Mouse (Mus musculus) midbrain, embryonic 11.5 days (tissue): ENCODE results near the gene Olfr1381. TPM values are rescaled to one million over a fixed set of nuclear protein-coding genes. Genes with fewer than 3 reads are reported as not detected.
"Not testable (repeated sequence)": the region's sequence is repeated elsewhere in the genome, so short reads cannot be mapped to it uniquely, and the experiment has no call there.

Source experiments
- ATAC-seq: fragments of 200-750 bp; cut with Nextera tagmentation; 2 replicates; pipeline ENCODE4 v1.8.0; 2017; ENCODE audit warnings: moderate TSS enrichment, moderate library complexity; ENCODE audit not compliant: low FRiP score
- DNase-seq: peaks from one replicate; pipeline ENCODE4 v3.0.0; 2015; ENCODE audit warnings: low spot score; ENCODE audit errors: missing footprints
- H3K27ac ChIP-seq: fragments of 300-500 bp; sonication (generic); 2 replicates; pipeline ENCODE4 v1.5.1; 2014; ENCODE audit warnings: low read depth, low read length
- H3K27me3 ChIP-seq: fragments of 300-500 bp; sonication (generic); 2 replicates; pipeline ENCODE4 v1.6.1; 2014; ENCODE audit warnings: mild to moderate bottlenecking, low read length, moderate library complexity, mixed read lengths; ENCODE audit not compliant: control insufficient read depth, insufficient read depth
- H3K36me3 ChIP-seq: fragments of 300-500 bp; sonication (generic); 2 replicates; pipeline ENCODE4 v1.6.1; 2014; ENCODE audit warnings: mild to moderate bottlenecking, low read length, moderate library complexity, mixed read lengths; ENCODE audit not compliant: control insufficient read depth, insufficient read depth
- H3K4me1 ChIP-seq: fragments of 300-500 bp; sonication (generic); 2 replicates; pipeline ENCODE4 v1.6.1; 2014; ENCODE audit warnings: low read length; ENCODE audit not compliant: control insufficient read depth, insufficient read depth
- H3K4me2 ChIP-seq: fragments of 300-500 bp; sonication (generic); 2 replicates; pipeline ENCODE4 v1.6.1; 2014; ENCODE audit warnings: mild to moderate bottlenecking, moderate library complexity
- H3K4me3 ChIP-seq: fragments of 300-500 bp; sonication (generic); 2 replicates; pipeline ENCODE4 v1.5.1; 2014; ENCODE audit warnings: low read depth, low read length
- H3K9ac ChIP-seq: fragments of 300-500 bp; sonication (generic); 2 replicates; pipeline ENCODE4 v1.6.1; 2014; ENCODE audit warnings: low read length
- H3K9me3 ChIP-seq: fragments of 300-500 bp; sonication (generic); 2 replicates; pipeline ENCODE4 v1.6.1; 2016; ENCODE audit warnings: low read length; ENCODE audit not compliant: control insufficient read depth
- WGBS: fragments of 180-500 bp; shearing (Covaris S2); extraction: QIAGEN DNeasy Blood & Tissue Kit; methylation state at CpG from one replicate; pipeline ENCODE4 v1.1.7; 2014; 5-methylcytosine and 5-hydroxymethylcytosine counted together
- polyA plus RNA-seq: library from polyadenylated mRNA; unstranded; fragments of >200 nt; fragmentation: Nextera tagmentation; extraction: Ambion mirVana; gene quantifications from 2 replicates; pipeline ENCODE4 v1.2.1, GENCODE M21; 2014

Olfr1381 gene
- polyA plus RNA-seq, result not detected in 2 replicates

- H3K36me3 ChIP-seq, H3K27ac ChIP-seq, H3K9ac ChIP-seq, H3K4me1 ChIP-seq, ATAC-seq, DNase-seq, H3K4me2 ChIP-seq, H3K4me3 ChIP-seq, H3K27me3 ChIP-seq, H3K9me3 ChIP-seq: not testable (repeated sequence)
- WGBS, result 62% methylated on average over 3 of the region's 3 CpGs
These were observed at the start of gene Olfr1381 for GRCm38 (mm10) chr11:49543149-49543548. Gene Olfr1381 (plus strand): TSS chr11:49543449.

DNA sequence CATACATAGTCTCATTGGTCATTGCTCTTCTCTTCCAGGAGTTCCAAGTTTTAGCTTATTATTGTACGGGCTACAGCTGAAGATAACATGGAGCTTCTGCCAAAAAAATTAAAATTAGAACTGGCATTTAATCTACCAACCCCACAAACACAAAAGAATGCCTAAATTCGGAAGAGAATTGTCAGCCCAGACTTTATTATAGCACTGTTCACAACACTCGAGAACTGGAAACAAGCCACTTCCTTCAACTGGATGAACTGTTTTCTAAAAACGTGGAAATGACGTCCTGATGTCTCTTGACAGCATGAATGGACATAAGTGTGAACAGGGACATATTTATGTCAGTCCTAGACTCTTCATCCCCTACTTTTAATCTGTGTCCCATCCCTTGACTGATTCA, 25.2 kb upstream of the Olfr1381 start:
- Histone ChIP-seq H3K27me3 (no peaks in the 10 kb centered on the region), H3K27ac (no peak overlapping the region), H3K9me3 (no peaks in the 10 kb centered on the region), H3K9ac (no peak overlapping the region), H3K36me3 (no peaks in the 10 kb centered on the region), H3K4me3 (no peak overlapping the region), H3K4me1 (no peaks in the 10 kb centered on the region), H3K4me2 (no peak overlapping the region)
- no peak for DNase-seq
- ATAC-seq, result no peak
- WGBS, result 77% methylated on average over 5 of the region's 5 CpGs

DNA sequence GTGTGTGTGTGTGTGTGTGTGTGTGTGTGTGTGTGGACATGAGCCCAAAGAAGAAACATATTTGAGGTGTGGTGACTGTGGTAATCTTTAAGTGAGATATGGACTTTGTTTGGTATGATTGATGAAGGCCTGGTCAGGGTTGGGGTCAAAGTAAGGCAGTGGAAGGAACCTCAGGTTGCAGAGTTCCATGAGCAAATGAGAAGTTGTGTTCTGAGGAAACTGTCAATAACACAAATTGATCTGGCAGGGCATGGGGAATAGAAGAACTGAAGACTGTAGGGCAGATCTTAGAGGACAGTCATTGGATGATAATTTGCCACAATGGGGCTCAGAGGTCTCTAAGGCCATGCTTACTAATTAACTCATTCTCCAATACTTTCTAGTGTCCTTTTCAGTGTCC, 23.9 kb upstream of the Olfr1381 start, which contains the start of gene Olfr1383:
Gene Olfr1383 (plus strand): TSS at position 301 of the 400 bp plus-strand sequence.
- no peaks in the 10 kb centered on the region for H3K36me3 ChIP-seq
- DNase-seq (no peak), ATAC-seq (no peak)
- no peak within 1 kb of the TSS for H3K27ac ChIP-seq
- H3K4me3 ChIP-seq, result no peak within 1 kb of the TSS
- no peaks in the 10 kb centered on the region for H3K9me3 ChIP-seq
- no peaks in the 10 kb centered on the region for H3K27me3 ChIP-seq
- H3K4me1 ChIP-seq, result no peaks in the 10 kb centered on the region
- no peak within 1 kb of the TSS for H3K4me2 ChIP-seq
- no peak within 1 kb of the TSS for H3K9ac ChIP-seq

- Histone ChIP-seq H3K4me3 (no peak within 1 kb of the TSS), H3K9me3 (no peaks in the 10 kb centered on the region), H3K9ac (no peak within 1 kb of the TSS), H3K4me2 (no peak within 1 kb of the TSS), H3K27ac (no peak within 1 kb of the TSS), H3K27me3 (no peaks in the 10 kb centered on the region), H3K4me1 (no peaks in the 10 kb centered on the region), H3K36me3 (no peaks in the 10 kb centered on the region)
- no peak for DNase-seq
- WGBS, result 86% methylated on average over 3 of the region's 3 CpGs
- ATAC-seq, result no peak
These were observed 15.3 kb upstream of the Olfr1381 start, which contains the start of gene Olfr1382 for GRCm38 (mm10) chr11:49527947-49528346. Gene Olfr1382 (plus strand): TSS chr11:49528247.

GRCm38 (mm10) chr11:49532761-49533160, 10.5 kb upstream of the Olfr1381 start:
- H3K9me3 ChIP-seq, result no peaks in the 10 kb centered on the region
- DNase-seq (no peak), ATAC-seq (no peak)
- H3K27me3 ChIP-seq, result no peaks in the 10 kb centered on the region
- H3K27ac ChIP-seq, result no peak overlapping the region
- no peak overlapping the region for H3K9ac ChIP-seq
- H3K36me3 ChIP-seq, result no peaks in the 10 kb centered on the region
- H3K4me2 ChIP-seq, result no peak overlapping the region
- no peak overlapping the region for H3K4me3 ChIP-seq
- H3K4me1 ChIP-seq, result no peaks in the 10 kb centered on the region

- H3K27me3 ChIP-seq, H3K4me3 ChIP-seq, H3K4me1 ChIP-seq, H3K4me2 ChIP-seq, H3K9ac ChIP-seq, DNase-seq, ATAC-seq, H3K27ac ChIP-seq, H3K9me3 ChIP-seq, H3K36me3 ChIP-seq: not testable (repeated sequence)
- 97% methylated on average over 2 of the region's 2 CpGs for WGBS
These were observed 6.6 kb upstream of the Olfr1381 start for GRCm38 (mm10) chr11:49536631-49537030.

DNA sequence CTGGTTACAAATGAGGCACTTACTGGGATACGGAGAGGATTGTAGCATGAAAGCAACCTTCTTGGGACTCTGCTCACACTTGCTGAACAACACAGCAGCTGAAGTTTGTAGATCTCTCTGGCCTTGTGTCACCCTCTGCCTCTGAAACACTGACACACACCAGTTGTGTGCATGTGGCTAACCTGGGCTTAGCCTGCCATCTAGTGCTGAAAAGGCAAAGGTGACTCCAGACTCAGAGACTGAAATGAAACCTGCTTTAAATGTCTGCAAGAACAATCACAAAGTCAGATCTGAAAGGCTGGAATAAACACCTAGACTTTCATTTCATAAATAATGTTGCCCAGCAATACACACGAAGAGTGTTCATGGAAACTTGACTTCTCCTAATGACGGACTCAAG, 10.8 kb downstream of the Olfr1381 start:
- not testable (repeated sequence) for H3K4me2 ChIP-seq, H3K27ac ChIP-seq, ATAC-seq, H3K4me3 ChIP-seq, H3K9me3 ChIP-seq, H3K9ac ChIP-seq, H3K36me3 ChIP-seq, DNase-seq, H3K4me1 ChIP-seq, H3K27me3 ChIP-seq
- WGBS, result 75% methylated on average over 3 of the region's 3 CpGs

- not testable (repeated sequence) for H3K27ac ChIP-seq, DNase-seq, H3K4me3 ChIP-seq, H3K9ac ChIP-seq, ATAC-seq, H3K9me3 ChIP-seq, H3K4me2 ChIP-seq, H3K27me3 ChIP-seq, H3K4me1 ChIP-seq, H3K36me3 ChIP-seq
- 59% methylated on average over 5 of the region's 5 CpGs for WGBS
These were observed 13.3 kb downstream of the Olfr1381 start, which contains the start of gene Olfr1380 for GRCm38 (mm10) chr11:49556578-49556977. Gene Olfr1380 (plus strand): TSS chr11:49556878.

DNA sequence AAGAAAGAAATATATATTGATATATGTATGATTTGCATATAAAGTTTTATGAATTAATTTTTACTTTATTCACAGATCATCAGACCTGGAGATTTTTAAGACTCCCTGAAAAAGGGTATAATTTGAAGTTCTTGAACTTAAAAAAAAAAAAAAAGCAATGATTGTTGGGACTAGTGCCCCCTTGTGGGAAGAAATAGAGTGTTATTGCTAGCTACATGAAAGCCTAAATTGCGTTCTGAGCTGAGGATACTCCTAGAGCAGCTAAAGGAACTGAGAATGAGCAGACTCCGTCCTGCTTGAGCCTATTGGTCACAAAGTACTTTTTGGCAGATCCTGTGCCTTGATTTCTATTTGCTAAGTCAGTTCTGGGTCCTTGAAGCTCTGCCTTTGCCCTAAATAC, 31.8 kb downstream of the Olfr1381 start:
- DNase-seq, H3K36me3 ChIP-seq, ATAC-seq, H3K9ac ChIP-seq, H3K27ac ChIP-seq, H3K4me2 ChIP-seq, H3K4me1 ChIP-seq, H3K9me3 ChIP-seq, H3K27me3 ChIP-seq, H3K4me3 ChIP-seq: not testable (repeated sequence)
- WGBS, result 35% methylated on average over 2 of the region's 2 CpGs

- not testable (repeated sequence) for H3K4me3 ChIP-seq, H3K4me2 ChIP-seq, H3K4me1 ChIP-seq, DNase-seq, H3K9ac ChIP-seq, H3K36me3 ChIP-seq, H3K9me3 ChIP-seq, ATAC-seq, H3K27me3 ChIP-seq, H3K27ac ChIP-seq
- 84% methylated on average over 8 of the region's 8 CpGs for WGBS
These were observed 37.2 kb downstream of the Olfr1381 start for GRCm38 (mm10) chr11:49580452-49580851.
